ENCODE assay signal across 8 mouse cellular contexts in genomic region chr1:193255488-193256288, GRCm38 (mm10). TPM values are rescaled to one million over a fixed set of nuclear protein-coding genes. Genes with fewer than 3 reads are reported as not detected.
DNase-seq lines count a peak whose midpoint lies in the region; ATAC-seq and TF ChIP-seq lines count a peak whose summit lies in the region.

No protein-coding gene starts in this region.

- no peaks in the 10 kb centered on the region for H3K9me3 ChIP-seq in midbrain, embryonic 11.5 days (ENCODE audit: control insufficient read depth, low read length)
- H3K9me3 ChIP-seq in midbrain, embryonic 10.5 days (replicated peaks): no peaks in the 10 kb centered on the region
- H3K9me3 ChIP-seq in limb, embryonic 12.5 days: no peaks in the 10 kb centered on the region
- no peaks in the 10 kb centered on the region for H3K9me3 ChIP-seq in midbrain, embryonic 15.5 days
- no peaks in the 10 kb centered on the region for H3K9me3 ChIP-seq in stomach, postnatal 0 days (ENCODE audit: control insufficient read depth, low read length)

- intact Hi-C loops in gastrocnemius, postnatal 36 days (cut with DNase I): loop anchor here (1.0 to 5.0 kb wide), 2 partner anchors 69 to 107 kb away; no protein-coding TSS in a partner anchor

- H3K4me3 ChIP-seq in midbrain, embryonic 11.5 days (ENCODE audit: low read depth, low read length): no peak overlapping the region
- no peak overlapping the region for H3K4me3 ChIP-seq in midbrain, embryonic 10.5 days
- no peak overlapping the region for H3K4me3 ChIP-seq in limb, embryonic 12.5 days (replicated peaks)
- no peak overlapping the region for H3K4me3 ChIP-seq in midbrain, embryonic 15.5 days
- no peak overlapping the region for H3K4me3 ChIP-seq in stomach, postnatal 0 days (ENCODE audit: low read depth, low read length)

- no peak for TF ChIP-seq EP300 in stomach, postnatal 0 days (optimal IDR thresholded peaks at IDR 0.05)

- H3K9ac ChIP-seq in midbrain, embryonic 11.5 days (ENCODE audit: low read length): no peak overlapping the region
- no peak overlapping the region for H3K9ac ChIP-seq in limb, embryonic 12.5 days (replicated peaks)
- no peak overlapping the region for H3K9ac ChIP-seq in midbrain, embryonic 15.5 days
- no peak overlapping the region for H3K9ac ChIP-seq in stomach, postnatal 0 days (ENCODE audit: low read length)

- no peak overlapping the region for H3K27ac ChIP-seq in midbrain, embryonic 11.5 days (ENCODE audit: low read depth, low read length)
- no peak overlapping the region for H3K27ac ChIP-seq in midbrain, embryonic 10.5 days (replicated peaks)
- no peak overlapping the region for H3K27ac ChIP-seq in limb, embryonic 12.5 days
- H3K27ac ChIP-seq in midbrain, embryonic 15.5 days: no peak overlapping the region
- H3K27ac ChIP-seq in stomach, postnatal 0 days (replicated peaks): no peak overlapping the region

- no peak overlapping the region for H3K4me2 ChIP-seq in midbrain, embryonic 11.5 days
- H3K4me2 ChIP-seq in limb, embryonic 12.5 days: no peak overlapping the region
- H3K4me2 ChIP-seq in midbrain, embryonic 15.5 days: no peak overlapping the region
- H3K4me2 ChIP-seq in stomach, postnatal 0 days (replicated peaks; ENCODE audit: low read depth): no peak overlapping the region

- DNase-seq in midbrain, embryonic 11.5 days (ENCODE audit: low spot score, missing footprints): no peak
- DNase-seq in midbrain, embryonic 10.5 days (ENCODE audit: low spot score): no peak
- peak; percentile 82 to 88 for DNase-seq in cerebellum, postnatal 36 days
- peak; percentile 47 to 76 for DNase-seq in gastrocnemius, postnatal 36 days
- peak; percentile 53 for DNase-seq in kidney, adult 11 months
- DNase-seq in stomach, postnatal 0 days (ENCODE audit: low spot score): peak; percentile 77

- no peaks in the 10 kb centered on the region for H3K36me3 ChIP-seq in midbrain, embryonic 11.5 days (ENCODE audit: control insufficient read depth, insufficient read depth, low read length)
- no peaks in the 10 kb centered on the region for H3K36me3 ChIP-seq in midbrain, embryonic 10.5 days
- H3K36me3 ChIP-seq in limb, embryonic 12.5 days: no peaks in the 10 kb centered on the region
- H3K36me3 ChIP-seq in midbrain, embryonic 15.5 days (replicated peaks): no peaks in the 10 kb centered on the region
- no peaks in the 10 kb centered on the region for H3K36me3 ChIP-seq in stomach, postnatal 0 days (ENCODE audit: control insufficient read depth, insufficient read depth, low read length)

- 32% methylated on average over 3 of the region's 3 CpGs for WGBS in midbrain, embryonic 11.5 days
- WGBS in midbrain, embryonic 10.5 days: 31% methylated on average over 3 of the region's 3 CpGs
- 30% methylated on average over 3 of the region's 3 CpGs for WGBS in limb, embryonic 12.5 days
- 26% methylated on average over 3 of the region's 3 CpGs for WGBS in midbrain, embryonic 15.5 days
- WGBS in stomach, postnatal 0 days: 33% methylated on average over 3 of the region's 3 CpGs

- H3K4me1 ChIP-seq in midbrain, embryonic 11.5 days (ENCODE audit: control insufficient read depth, insufficient read depth, low read length): no peaks in the 10 kb centered on the region
- no peaks in the 10 kb centered on the region for H3K4me1 ChIP-seq in midbrain, embryonic 10.5 days
- peaks cover 6% of the 10 kb centered on the region for H3K4me1 ChIP-seq in limb, embryonic 12.5 days (replicated peaks)
- no peaks in the 10 kb centered on the region for H3K4me1 ChIP-seq in midbrain, embryonic 15.5 days
- H3K4me1 ChIP-seq in stomach, postnatal 0 days (replicated peaks; ENCODE audit: control insufficient read depth, insufficient read depth): no peaks in the 10 kb centered on the region

- peak; percentile 40; the same call in 1 of the 2 replicates for ATAC-seq in midbrain, embryonic 11.5 days (ENCODE audit: low FRiP score)
- ATAC-seq in limb, embryonic 12.5 days (ENCODE audit: insufficient number of reproducible peaks, insufficient read depth, low FRiP score, low TSS enrichment, low read depth): peak; percentile 47; the same call in 1 of the 2 replicates
- peak; percentile 66 for ATAC-seq in midbrain, embryonic 15.5 days (replicated peaks)
- ATAC-seq in stomach, postnatal 0 days (ENCODE audit: low FRiP score, low TSS enrichment): peak; percentile 26; the same call in 1 of the 2 replicates

- TF ChIP-seq CTCF in stomach, postnatal 0 days (IDR thresholded peaks at IDR 0.05; ENCODE audit: low read depth): peak; percentile 85

- H3K27me3 ChIP-seq in midbrain, embryonic 11.5 days (ENCODE audit: control insufficient read depth, insufficient read depth, low read length): no peaks in the 10 kb centered on the region
- H3K27me3 ChIP-seq in midbrain, embryonic 10.5 days (ENCODE audit: low read depth, poor library complexity, severe bottlenecking): no peaks in the 10 kb centered on the region
- no peaks in the 10 kb centered on the region for H3K27me3 ChIP-seq in limb, embryonic 12.5 days
- H3K27me3 ChIP-seq in midbrain, embryonic 15.5 days (replicated peaks): no peaks in the 10 kb centered on the region
- no peaks in the 10 kb centered on the region for H3K27me3 ChIP-seq in stomach, postnatal 0 days (ENCODE audit: control insufficient read depth, insufficient read depth, low read length)

RNA-seq across cellular contexts. Expression of gene Hsd11b1, which starts 8.2 kb away (rescaled TPM):
- 0.23 TPM in 1 of 2 replicates, not detected in the other for polyA plus RNA-seq in midbrain, embryonic 11.5 days (2014; fragmentation: Nextera tagmentation; extraction: Ambion mirVana)
- 0.09 TPM in 1 of 2 replicates, not detected in the other for polyA plus RNA-seq in midbrain, embryonic 10.5 days (2016; fragmentation: Nextera tagmentation; extraction: Ambion mirVana)
- 1 to 10 TPM; 6.0 to 7.5 TPM for total RNA-seq in gastrocnemius, postnatal 36 days (2021)
- 0.28 and 0.61 TPM in 2 replicates for polyA plus RNA-seq in limb, embryonic 12.5 days (2016; fragmentation: Nextera tagmentation; extraction: Ambion mirVana)
- polyA plus RNA-seq in midbrain, embryonic 15.5 days (2015; fragmentation: Nextera tagmentation; extraction: Ambion mirVana): 0.41 TPM in 1 of 2 replicates, not detected in the other
- 2.8 and 3.0 TPM in 2 replicates for polyA plus RNA-seq in stomach, postnatal 0 days (2015; fragmentation: Nextera tagmentation; extraction: Ambion mirVana)

RNA-seq across cellular contexts. Expression of gene G0s2, which starts 17.3 kb away (rescaled TPM):
- 7.9 and 11.4 TPM in 2 replicates for polyA plus RNA-seq in midbrain, embryonic 11.5 days (2014; fragmentation: Nextera tagmentation; extraction: Ambion mirVana)
- 9.0 and 10.3 TPM in 2 replicates for polyA plus RNA-seq in midbrain, embryonic 10.5 days (2016; fragmentation: Nextera tagmentation; extraction: Ambion mirVana)
- total RNA-seq in gastrocnemius, postnatal 36 days (2021): 10 to 100 TPM; 13.2 to 15.9 TPM
- polyA plus RNA-seq in limb, embryonic 12.5 days (2016; fragmentation: Nextera tagmentation; extraction: Ambion mirVana): 10.4 and 12.8 TPM in 2 replicates
- polyA plus RNA-seq in midbrain, embryonic 15.5 days (2015; fragmentation: Nextera tagmentation; extraction: Ambion mirVana): 5.3 and 6.6 TPM in 2 replicates
- polyA plus RNA-seq in stomach, postnatal 0 days (2015; fragmentation: Nextera tagmentation; extraction: Ambion mirVana): 20.8 and 27.4 TPM in 2 replicates

RNA-seq across cellular contexts. Expression of gene Lamb3, which starts 48.2 kb away (rescaled TPM):
- 0.11 TPM in 1 of 2 replicates, not detected in the other for polyA plus RNA-seq in midbrain, embryonic 11.5 days (2014; fragmentation: Nextera tagmentation; extraction: Ambion mirVana)
- polyA plus RNA-seq in midbrain, embryonic 10.5 days (2016; fragmentation: Nextera tagmentation; extraction: Ambion mirVana): 0.09 and 0.17 TPM in 2 replicates
- total RNA-seq in gastrocnemius, postnatal 36 days (2021): 1 to 10 TPM; 1.9 to 2.6 TPM
- 2.0 and 2.2 TPM in 2 replicates for polyA plus RNA-seq in limb, embryonic 12.5 days (2016; fragmentation: Nextera tagmentation; extraction: Ambion mirVana)
- 0.54 and 1.1 TPM in 2 replicates for polyA plus RNA-seq in midbrain, embryonic 15.5 days (2015; fragmentation: Nextera tagmentation; extraction: Ambion mirVana)
- 34.9 and 35.5 TPM in 2 replicates for polyA plus RNA-seq in stomach, postnatal 0 days (2015; fragmentation: Nextera tagmentation; extraction: Ambion mirVana)

RNA-seq across cellular contexts. Expression of gene Traf3ip3, which starts 54.2 kb away (rescaled TPM):
- polyA plus RNA-seq in midbrain, embryonic 11.5 days (2014; fragmentation: Nextera tagmentation; extraction: Ambion mirVana): 0.77 and 1.4 TPM in 2 replicates
- 1.2 and 1.9 TPM in 2 replicates for polyA plus RNA-seq in midbrain, embryonic 10.5 days (2016; fragmentation: Nextera tagmentation; extraction: Ambion mirVana)
- total RNA-seq in gastrocnemius, postnatal 36 days (2021): 1 to 10 TPM; 1.1 to 2.9 TPM
- polyA plus RNA-seq in limb, embryonic 12.5 days (2016; fragmentation: Nextera tagmentation; extraction: Ambion mirVana): 4.3 and 4.5 TPM in 2 replicates
- 0.85 and 1.6 TPM in 2 replicates for polyA plus RNA-seq in midbrain, embryonic 15.5 days (2015; fragmentation: Nextera tagmentation; extraction: Ambion mirVana)
- polyA plus RNA-seq in stomach, postnatal 0 days (2015; fragmentation: Nextera tagmentation; extraction: Ambion mirVana): 1.8 and 2.8 TPM in 2 replicates

Comparison
In these comparisons a context has a peak if more than half of its experiments do, and no peak if none do; other contexts are left out.
1. DNase-seq: peak in cerebellum, postnatal 36 days (2 of 2), gastrocnemius, postnatal 36 days (2 of 2), kidney, adult 11 months (single experiment) and stomach, postnatal 0 days (single experiment); none in midbrain, embryonic 11.5 days (single experiment) and midbrain, embryonic 10.5 days (single experiment).
2. RNA of gene Lamb3, which starts 48.2 kb away (polyA plus RNA-seq): 34.9 to 35.5 TPM in stomach, postnatal 0 days; 2.0 to 2.2 TPM in limb, embryonic 12.5 days, 0.54 to 1.1 TPM in midbrain, embryonic 15.5 days, 0.09 to 0.17 TPM in midbrain, embryonic 10.5 days and 0.11 TPM in midbrain, embryonic 11.5 days; every median in the first group is over 10 times any median in the second.
3. Peak in every context shown above with its lines, with median percentiles within 50 percentile points of each other: ATAC-seq.